ENCODE assay signal across 26 mouse cellular contexts in the genomic region with DNA sequence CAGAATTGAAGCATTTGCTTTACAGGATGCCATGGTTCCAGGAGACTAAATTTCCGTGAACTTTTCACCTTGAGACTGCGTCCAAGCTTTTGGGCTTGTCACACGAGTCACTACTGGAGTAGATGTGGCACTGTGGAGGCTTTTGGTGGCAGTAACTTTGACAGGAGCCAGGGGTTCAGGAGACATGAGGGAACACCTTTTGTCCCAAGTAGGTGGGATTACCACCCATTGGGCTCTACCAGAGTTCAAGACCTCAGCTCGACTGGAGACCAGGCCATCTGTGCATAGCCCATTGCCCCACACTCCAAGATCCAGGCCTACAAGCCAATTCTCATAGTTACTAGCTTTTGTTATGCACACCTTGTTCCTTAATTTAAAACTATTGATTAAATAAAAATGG.
"Had no signal": no experiment of that assay in that cellular context is flagged by ENCODE, and none has a peak within 500 bp of the region (broad histone marks: within the 10 kb centered on the region; RNA-seq: fewer than 3 reads in every experiment).

No protein-coding gene starts in this region.

- ATAC-seq: hindbrain, embryonic 16.5 days; inflammation-experienced regulatory T-cells, adult 6 months; intestine, embryonic 15.5 days; intestine, postnatal 0 days; liver, postnatal 0 days had no signal

- H3K4me1 ChIP-seq: hindbrain, embryonic 10.5 days; hindbrain, embryonic 12.5 days; intestine, embryonic 15.5 days; limb, embryonic 10.5 days; limb, embryonic 12.5 days; liver, embryonic 15.5 days had no signal

- H3K4me3 ChIP-seq: gastrocnemius, adult 2 months; heart, embryonic 13.5 days; heart, embryonic 15.5 days; hindbrain, embryonic 10.5 days; hindbrain, embryonic 12.5 days; intestine, embryonic 15.5 days; layer of hippocampus, adult 2 months; left cerebral cortex, adult 2 months; limb, embryonic 10.5 days; limb, embryonic 12.5 days; liver, embryonic 13.5 days; liver, embryonic 15.5 days had no signal

- H3K36me3 ChIP-seq: heart, embryonic 13.5 days; heart, embryonic 15.5 days; hindbrain, embryonic 10.5 days; hindbrain, embryonic 12.5 days; intestine, embryonic 15.5 days; limb, embryonic 10.5 days; limb, embryonic 12.5 days; liver, embryonic 13.5 days; liver, embryonic 15.5 days had no signal

- H3K27me3 ChIP-seq: heart, embryonic 13.5 days; heart, embryonic 15.5 days; hindbrain, embryonic 12.5 days; intestine, embryonic 15.5 days; limb, embryonic 12.5 days; liver, embryonic 13.5 days; liver, embryonic 15.5 days had no signal

- H3K9me3 ChIP-seq: heart, embryonic 13.5 days; heart, embryonic 15.5 days; hindbrain, embryonic 10.5 days; hindbrain, embryonic 12.5 days; intestine, embryonic 15.5 days; limb, embryonic 10.5 days; limb, embryonic 12.5 days; liver, embryonic 13.5 days; liver, embryonic 15.5 days had no signal

- DNase-seq: gastrocnemius, adult 2 months; gastrocnemius, postnatal 10 days; heart, postnatal 14 days; heart, postnatal 4 days; kidney, adult 18-20 months; kidney, adult 8-10 months; kidney, postnatal 10 days; kidney, postnatal 25 days; kidney, postnatal 4 days; liver; liver, embryonic 13.5 days; liver, postnatal 0 days had no signal

- H3K27ac ChIP-seq: gastrocnemius, adult 2 months; heart, embryonic 13.5 days; heart, embryonic 15.5 days; hindbrain, embryonic 10.5 days; hindbrain, embryonic 12.5 days; hindbrain, embryonic 14.5 days; intestine, embryonic 15.5 days; layer of hippocampus, adult 2 months; left cerebral cortex, adult 2 months; limb, embryonic 10.5 days; limb, embryonic 12.5 days; liver, embryonic 13.5 days; liver, embryonic 15.5 days had no signal
